Mouse (Mus musculus) ES-CJ7 (cell line): ENCODE data around the gene Phykpl.
A peak's percentile ranks its signal among the peaks of the same experiment; 100 is the strongest.

Experiments
- DNase-seq: peaks from one replicate; pipeline ENCODE4 v3.0.0; 2011; ENCODE audit warnings: low read depth, low spot score

Gene Phykpl

DNA sequence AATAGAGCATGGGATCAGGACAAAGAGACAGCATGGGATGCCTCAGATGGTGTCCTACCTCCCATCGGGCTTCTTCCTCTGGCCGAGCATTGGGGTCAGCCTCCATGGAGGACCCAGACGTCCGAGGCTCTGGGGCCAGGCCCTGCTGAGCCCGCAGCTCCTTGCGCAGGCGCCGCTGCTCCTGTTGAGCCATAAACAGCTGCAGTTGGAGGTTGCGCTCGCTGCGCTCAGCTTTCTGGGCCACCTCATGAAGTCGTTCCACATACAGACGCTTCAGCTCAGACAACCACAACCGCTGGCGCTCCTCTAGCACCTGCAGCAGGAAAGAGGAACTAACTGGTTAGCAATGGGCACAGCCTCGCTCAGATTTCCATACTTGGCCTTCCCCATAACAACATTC lies 59.7 kb downstream of the Phykpl start:
- DNase-seq: no peak

- no peak for DNase-seq
Measured at GRCm38 (mm10) chr11:51645293-51645692, 60.7 kb downstream of the Phykpl start.

DNA sequence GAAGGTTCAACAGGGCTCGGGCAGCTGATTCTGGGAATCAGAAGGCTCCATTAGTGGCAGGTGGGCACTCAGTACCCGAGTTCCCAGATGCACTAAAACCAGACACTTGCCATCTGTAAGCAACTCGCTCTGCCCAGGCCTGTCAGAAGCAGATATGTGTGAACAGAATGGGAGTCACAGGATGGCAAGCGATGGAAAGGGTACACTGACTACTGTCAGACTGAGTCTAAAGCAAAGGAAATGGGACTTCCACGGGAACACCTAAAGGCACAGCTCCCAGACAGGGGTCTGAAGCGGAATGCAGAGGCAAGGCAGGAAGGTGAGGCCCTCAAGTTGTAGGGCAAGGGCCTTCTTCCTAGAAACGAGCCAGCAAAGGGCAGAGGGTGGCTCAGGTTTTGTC lies 61.7 kb downstream of the Phykpl start:
- DNase-seq: no peak

GRCm38 (mm10) chr11:51646751-51647667 lies 62.5 kb downstream of the Phykpl start:
- peak; percentile 76 for DNase-seq

GRCm38 (mm10) chr11:51648566-51648965 lies 64.0 kb downstream of the Phykpl start:
- peak; percentile 84 for DNase-seq

- peak; percentile 70 for DNase-seq
Measured at GRCm38 (mm10) chr11:51649111-51649888, 64.7 kb downstream of the Phykpl start.

- peak; percentile 71 for DNase-seq
Measured at GRCm38 (mm10) chr11:51649889-51650199, 65.3 kb downstream of the Phykpl start.

DNA sequence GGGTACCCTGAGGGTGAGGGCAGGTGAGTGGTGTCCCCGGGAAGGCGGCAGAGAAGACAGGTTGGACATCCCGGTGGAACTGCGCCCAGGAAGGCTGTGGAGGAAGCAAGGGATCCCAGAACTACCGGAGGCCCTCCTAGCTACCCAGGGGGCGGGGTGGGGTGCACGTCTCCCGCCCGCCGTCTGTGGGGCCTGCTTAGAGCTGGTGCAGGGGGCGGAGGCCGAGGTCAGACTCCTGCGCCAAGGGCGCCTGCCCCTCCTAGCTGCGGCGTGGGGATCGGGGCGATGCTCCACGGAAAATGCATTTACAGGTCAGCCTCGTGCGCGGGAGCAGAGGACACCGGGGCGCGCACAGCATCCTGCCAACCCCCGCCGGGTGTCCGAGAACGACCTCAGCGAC lies 65.7 kb downstream of the Phykpl start:
- peak; percentile 40 for DNase-seq

DNA sequence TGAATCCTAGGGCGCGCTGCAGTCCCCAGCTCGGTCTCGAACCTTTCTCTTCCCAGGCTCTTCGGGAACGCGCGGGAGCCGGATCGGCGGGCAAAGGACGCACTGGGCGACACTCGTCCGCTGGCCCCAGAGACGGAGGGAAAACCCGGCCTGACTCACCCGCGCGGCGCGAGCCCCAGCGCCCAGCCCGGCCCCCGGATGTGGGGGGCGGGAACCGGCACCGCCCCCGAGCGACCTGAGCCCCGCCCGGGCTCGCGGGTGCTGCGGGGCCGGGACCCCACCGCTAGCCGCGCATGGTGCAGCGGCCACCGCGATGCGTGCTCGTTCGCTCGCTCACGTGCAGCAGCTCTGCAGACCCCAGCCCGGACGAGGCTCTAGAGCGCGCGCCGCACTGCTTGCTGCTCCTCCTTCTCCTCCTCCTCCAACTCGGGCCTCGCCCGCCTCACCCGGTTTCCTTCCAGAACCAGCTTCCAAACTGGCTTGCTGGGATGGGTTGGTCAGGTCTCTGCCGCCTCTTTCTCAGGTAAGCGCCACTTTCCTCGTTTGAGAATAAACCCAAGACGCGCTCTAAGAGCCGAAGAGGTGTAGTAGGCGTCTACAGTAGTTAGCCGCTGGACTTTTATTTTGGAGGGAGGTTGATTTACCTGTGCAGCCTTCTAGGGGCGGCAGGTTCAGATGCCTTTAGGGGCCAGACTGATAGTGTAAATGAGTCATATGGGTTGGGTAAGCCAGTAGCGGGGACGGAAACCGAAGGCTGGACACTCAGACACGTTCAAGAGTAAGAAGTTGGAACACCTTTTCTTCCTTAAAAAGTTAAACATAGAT lies 66.3 kb downstream of the Phykpl start, which contains the start of the genes N4bp3 and D930048N14Rik:
TSS of gene N4bp3 (minus strand) at position 152 of the 825 bp plus-strand sequence.
TSS of gene D930048N14Rik (plus strand) at position 264 of the 825 bp plus-strand sequence.
- DNase-seq: peak; percentile 65

- no peak for DNase-seq
Measured at GRCm38 (mm10) chr11:51652889-51653418, 68.4 kb downstream of the Phykpl start.

DNA sequence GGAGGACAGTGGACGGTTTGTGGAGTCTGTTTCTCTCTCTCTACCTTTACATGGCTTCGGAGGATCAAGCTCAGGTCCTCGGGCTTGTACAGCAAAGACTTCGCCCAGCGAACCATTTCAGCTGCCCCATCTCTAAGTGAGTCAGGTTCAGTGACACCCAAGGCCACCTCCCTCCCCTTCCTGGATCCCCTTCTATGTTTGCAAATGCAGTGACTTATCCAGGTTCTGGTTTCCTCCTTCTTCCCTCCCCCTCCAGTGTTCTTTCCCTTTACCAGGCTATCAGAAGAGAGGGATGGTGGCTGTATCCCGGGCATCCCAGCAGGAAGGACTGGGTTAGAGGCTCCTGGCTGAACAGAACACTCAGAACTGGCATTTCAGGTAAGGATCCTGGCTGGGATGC lies 69.2 kb downstream of the Phykpl start:
- no peak for DNase-seq
